Mouse (Mus musculus): ENCODE measurements around the gene Txnip. TPM values are rescaled to one million over a fixed set of nuclear protein-coding genes. Genes with fewer than 3 reads are reported as not detected.

The Txnip gene
- polyA plus RNA-seq, 1 experiment: 719 TPM

GRCm38 (mm10) chr3:96547389-96547960 lies 10.3 kb upstream of the Txnip start:
- Histone ChIP-seq H3K27me3 (ENCODE audit: control insufficient read depth, insufficient read depth, low read length) (no peaks in the 10 kb centered on the region), H3K4me1 (replicated peaks; ENCODE audit: control insufficient read depth, insufficient read depth, low read length) (peaks cover 4% of the 10 kb centered on the region; the same call in 1 of the 2 replicates), H3K4me3 (ENCODE audit: control insufficient read depth, insufficient read depth, low read length) (no peak overlapping the region), H3K27ac (ENCODE audit: control insufficient read depth, insufficient read depth, low read length) (no peak overlapping the region), H3K36me3 (ENCODE audit: control insufficient read depth, insufficient read depth, low read length) (no peaks in the 10 kb centered on the region)
- TF ChIP-seq POLR2A (IDR thresholded peaks at IDR 0.05; ENCODE audit: control insufficient read depth, extremely low read depth, insufficient read depth, low read length, poor library complexity) (no peak), CTCF (IDR thresholded peaks at IDR 0.05; ENCODE audit: borderline replicate concordance, control insufficient read depth, extremely low read depth, insufficient read depth, low read length, poor library complexity) (no peak)
- WGBS: 18% methylated on average over 14 of the region's 14 CpGs
- DNase-seq: peak; percentile 81

DNA sequence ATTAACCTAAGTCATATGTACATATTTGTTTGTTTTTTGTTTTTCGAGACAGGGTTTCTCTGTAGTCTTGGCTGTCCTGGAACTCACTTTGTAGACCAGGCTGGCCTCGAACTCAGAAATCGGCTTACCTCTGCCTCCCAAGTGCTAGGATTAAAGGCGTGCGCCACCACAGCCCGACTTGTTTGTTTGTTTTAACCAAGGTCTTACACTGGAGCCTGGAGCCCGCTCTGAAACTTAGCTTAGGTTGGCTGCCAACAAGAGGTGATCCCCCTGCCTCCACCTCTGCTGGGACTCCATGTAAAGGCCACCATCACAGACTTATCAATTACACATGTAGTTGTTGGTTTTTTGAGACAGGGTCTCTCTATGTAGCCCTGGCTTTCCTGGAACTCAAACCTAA lies 8.9 kb upstream of the Txnip start:
- no peaks in the 10 kb centered on the region for H3K27me3 ChIP-seq (ENCODE audit: control insufficient read depth, insufficient read depth, low read length)
- 94% methylated on average over 7 of the region's 7 CpGs for WGBS
- H3K4me1 ChIP-seq (replicated peaks; ENCODE audit: control insufficient read depth, insufficient read depth, low read length): peaks cover 8% of the 10 kb centered on the region
- H3K27ac ChIP-seq (ENCODE audit: control insufficient read depth, insufficient read depth, low read length): no peak overlapping the region
- H3K36me3 ChIP-seq (ENCODE audit: control insufficient read depth, insufficient read depth, low read length): no peaks in the 10 kb centered on the region
- no peak for DNase-seq
- TF ChIP-seq POLR2A (IDR thresholded peaks at IDR 0.05; ENCODE audit: control insufficient read depth, extremely low read depth, insufficient read depth, low read length, poor library complexity): no peak
- TF ChIP-seq CTCF (IDR thresholded peaks at IDR 0.05; ENCODE audit: borderline replicate concordance, control insufficient read depth, extremely low read depth, insufficient read depth, low read length, poor library complexity): no peak
- H3K4me3 ChIP-seq (ENCODE audit: control insufficient read depth, insufficient read depth, low read length): no peak overlapping the region

GRCm38 (mm10) chr3:96549346-96549745 lies 8.4 kb upstream of the Txnip start:
- H3K4me3 ChIP-seq (ENCODE audit: control insufficient read depth, insufficient read depth, low read length): no peak overlapping the region
- no peaks in the 10 kb centered on the region for H3K27me3 ChIP-seq (ENCODE audit: control insufficient read depth, insufficient read depth, low read length)
- H3K27ac ChIP-seq (ENCODE audit: control insufficient read depth, insufficient read depth, low read length): no peak overlapping the region
- no peak for DNase-seq
- TF ChIP-seq POLR2A (IDR thresholded peaks at IDR 0.05; ENCODE audit: control insufficient read depth, extremely low read depth, insufficient read depth, low read length, poor library complexity) (no peak), CTCF (IDR thresholded peaks at IDR 0.05; ENCODE audit: borderline replicate concordance, control insufficient read depth, extremely low read depth, insufficient read depth, low read length, poor library complexity) (no peak)
- WGBS: 69% methylated on average over 5 of the region's 5 CpGs
- H3K4me1 ChIP-seq (replicated peaks; ENCODE audit: control insufficient read depth, insufficient read depth, low read length): peaks cover 12% of the 10 kb centered on the region
- H3K36me3 ChIP-seq (ENCODE audit: control insufficient read depth, insufficient read depth, low read length): no peaks in the 10 kb centered on the region

GRCm38 (mm10) chr3:96551203-96551602 lies 6.6 kb upstream of the Txnip start:
- no peak for TF ChIP-seq CTCF (IDR thresholded peaks at IDR 0.05; ENCODE audit: borderline replicate concordance, control insufficient read depth, extremely low read depth, insufficient read depth, low read length, poor library complexity)
- TF ChIP-seq POLR2A (IDR thresholded peaks at IDR 0.05; ENCODE audit: control insufficient read depth, extremely low read depth, insufficient read depth, low read length, poor library complexity): no peak
- DNase-seq: peak; percentile 71
- no peaks in the 10 kb centered on the region for H3K36me3 ChIP-seq (ENCODE audit: control insufficient read depth, insufficient read depth, low read length)
- H3K4me3 ChIP-seq (ENCODE audit: control insufficient read depth, insufficient read depth, low read length): no peak overlapping the region
- peaks cover 24% of the 10 kb centered on the region for H3K4me1 ChIP-seq (replicated peaks; ENCODE audit: control insufficient read depth, insufficient read depth, low read length)
- H3K27ac ChIP-seq (ENCODE audit: control insufficient read depth, insufficient read depth, low read length): no peak overlapping the region
- H3K27me3 ChIP-seq (ENCODE audit: control insufficient read depth, insufficient read depth, low read length): no peaks in the 10 kb centered on the region
- 13% methylated on average over 8 of the region's 8 CpGs for WGBS

- DNase-seq: no peak
- 60% methylated on average over 7 of the region's 7 CpGs for WGBS
- Histone ChIP-seq H3K27ac (ENCODE audit: control insufficient read depth, insufficient read depth, low read length) (no peak overlapping the region), H3K4me1 (replicated peaks; ENCODE audit: control insufficient read depth, insufficient read depth, low read length) (peaks cover 24% of the 10 kb centered on the region), H3K4me3 (ENCODE audit: control insufficient read depth, insufficient read depth, low read length) (no peak overlapping the region), H3K36me3 (ENCODE audit: control insufficient read depth, insufficient read depth, low read length) (no peaks in the 10 kb centered on the region), H3K27me3 (ENCODE audit: control insufficient read depth, insufficient read depth, low read length) (no peaks in the 10 kb centered on the region)
- TF ChIP-seq POLR2A (IDR thresholded peaks at IDR 0.05; ENCODE audit: control insufficient read depth, extremely low read depth, insufficient read depth, low read length, poor library complexity): no peak
- TF ChIP-seq CTCF (IDR thresholded peaks at IDR 0.05; ENCODE audit: borderline replicate concordance, control insufficient read depth, extremely low read depth, insufficient read depth, low read length, poor library complexity): no peak
Measured at GRCm38 (mm10) chr3:96551890-96552289, 5.9 kb upstream of the Txnip start.

DNA sequence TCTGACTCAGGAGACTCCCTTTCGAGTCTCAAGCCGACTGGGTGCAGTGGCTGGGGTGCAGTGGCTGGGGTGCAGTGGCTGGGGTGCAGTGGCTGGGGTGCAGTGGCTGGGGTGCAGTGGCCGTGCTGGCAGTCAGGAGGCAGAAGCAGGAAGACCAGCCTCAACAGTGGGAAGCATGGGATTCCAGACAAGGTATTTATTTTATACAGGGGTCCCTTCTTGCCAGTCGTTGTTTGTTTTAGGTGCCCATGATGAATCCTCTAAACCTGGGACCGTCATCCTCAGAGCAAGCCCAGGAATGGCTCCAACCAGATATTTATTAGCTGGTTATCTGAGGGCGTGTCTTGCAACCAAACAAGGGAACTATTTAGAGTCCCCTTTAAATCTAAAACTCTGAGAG lies 4.2 kb upstream of the Txnip start:
- Histone ChIP-seq H3K4me1 (replicated peaks; ENCODE audit: control insufficient read depth, insufficient read depth, low read length) (peaks cover 22% of the 10 kb centered on the region), H3K36me3 (ENCODE audit: control insufficient read depth, insufficient read depth, low read length) (no peaks in the 10 kb centered on the region), H3K4me3 (ENCODE audit: control insufficient read depth, insufficient read depth, low read length) (no peak overlapping the region), H3K27me3 (ENCODE audit: control insufficient read depth, insufficient read depth, low read length) (no peaks in the 10 kb centered on the region), H3K27ac (ENCODE audit: control insufficient read depth, insufficient read depth, low read length) (no peak overlapping the region)
- 64% methylated on average over 6 of the region's 6 CpGs for WGBS
- no peak for DNase-seq
- TF ChIP-seq CTCF (IDR thresholded peaks at IDR 0.05; ENCODE audit: borderline replicate concordance, control insufficient read depth, extremely low read depth, insufficient read depth, low read length, poor library complexity) (no peak), POLR2A (IDR thresholded peaks at IDR 0.05; ENCODE audit: control insufficient read depth, extremely low read depth, insufficient read depth, low read length, poor library complexity) (no peak)

DNA sequence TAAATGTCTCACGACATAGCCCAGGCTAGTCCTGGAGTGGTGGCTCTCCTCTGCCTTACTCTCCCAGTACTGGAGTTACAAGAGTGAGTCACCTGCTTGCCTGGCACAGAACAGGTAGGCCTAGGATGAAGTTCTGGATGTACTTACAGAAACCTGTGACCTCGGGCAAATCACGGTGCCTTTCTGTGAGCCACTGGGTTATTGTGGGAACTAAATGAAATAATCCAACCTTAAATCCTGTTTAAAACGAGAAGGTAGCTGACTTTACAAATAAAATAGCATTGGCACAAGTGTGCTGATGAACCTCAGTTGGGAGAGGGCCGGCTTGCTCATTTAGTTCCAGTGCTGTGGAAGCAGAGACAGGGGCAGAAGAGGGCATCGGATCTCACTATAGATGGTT lies 3.5 kb upstream of the Txnip start:
- H3K4me3 ChIP-seq (ENCODE audit: control insufficient read depth, insufficient read depth, low read length): no peak overlapping the region
- peaks cover 22% of the 10 kb centered on the region for H3K4me1 ChIP-seq (replicated peaks; ENCODE audit: control insufficient read depth, insufficient read depth, low read length)
- H3K27me3 ChIP-seq (ENCODE audit: control insufficient read depth, insufficient read depth, low read length): no peaks in the 10 kb centered on the region
- H3K36me3 ChIP-seq (ENCODE audit: control insufficient read depth, insufficient read depth, low read length): peaks cover 3% of the 10 kb centered on the region
- TF ChIP-seq CTCF (IDR thresholded peaks at IDR 0.05; ENCODE audit: borderline replicate concordance, control insufficient read depth, extremely low read depth, insufficient read depth, low read length, poor library complexity) (no peak), POLR2A (IDR thresholded peaks at IDR 0.05; ENCODE audit: control insufficient read depth, extremely low read depth, insufficient read depth, low read length, poor library complexity) (no peak)
- DNase-seq: no peak
- WGBS: 96% methylated on average over 6 of the region's 6 CpGs
- no peak overlapping the region for H3K27ac ChIP-seq (ENCODE audit: control insufficient read depth, insufficient read depth, low read length)
